Mouse (Mus musculus) heart, postnatal 25 days (tissue): ENCODE results near the gene Sorcs2. TPM values are rescaled to one million over a fixed set of nuclear protein-coding genes. Genes with fewer than 3 reads are reported as not detected.
"Not testable (repeated sequence)": the region's sequence is repeated elsewhere in the genome, so short reads cannot be mapped to it uniquely, and the experiment has no call there.

ENCODE experiments used
- DNase-seq: peaks from one replicate; pipeline ENCODE4 v3.0.0; 2022; ENCODE audit warnings: low spot score
- intact Hi-C: fragments of 180-260 bp; cut with DNase I; formaldehyde crosslinking; loops from one replicate; pipeline ENCODE4 v1.15.1; 2025
- total RNA-seq, 2 experiments: library from RNA; stranded (reverse); gene quantifications; 2 replicates each; pipeline ENCODE4 v1.2.3; 2021

Gene Sorcs2
- total RNA-seq, 2 experiments from 2014 or later: 9.7 to 13.1 TPM

- intact Hi-C loops: loop anchor here (10.0 kb wide), 2 partner anchors 170 to 510 kb away; no protein-coding TSS in a partner anchor
- no peak for DNase-seq
Measured at GRCm38 (mm10) chr5:36394840-36395515, 3.0 kb downstream of the Sorcs2 start.

DNA sequence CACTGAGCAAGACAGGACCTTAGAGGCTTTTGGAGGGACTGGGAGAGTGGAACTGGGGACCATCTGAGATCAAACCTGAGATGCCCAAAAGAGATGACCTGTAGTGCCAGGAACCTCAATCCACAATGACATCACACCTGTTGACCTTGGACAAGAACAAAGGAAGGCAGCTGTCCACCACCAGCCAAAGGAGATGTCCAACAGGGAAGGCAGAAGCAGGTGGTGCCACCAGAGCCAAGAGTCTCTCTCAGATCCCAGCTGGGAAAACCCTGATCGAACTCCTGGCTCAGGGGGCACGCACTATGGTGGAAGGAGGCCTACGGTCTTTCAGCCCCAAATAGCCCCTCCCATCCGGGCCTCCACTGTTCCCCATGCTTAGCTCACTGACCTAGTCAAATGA, 6.2 kb downstream of the Sorcs2 start:
- DNase-seq: no peak
- intact Hi-C loops: loop anchor here (10.0 kb wide), 2 partner anchors 167 to 507 kb away; no protein-coding TSS in a partner anchor

DNA sequence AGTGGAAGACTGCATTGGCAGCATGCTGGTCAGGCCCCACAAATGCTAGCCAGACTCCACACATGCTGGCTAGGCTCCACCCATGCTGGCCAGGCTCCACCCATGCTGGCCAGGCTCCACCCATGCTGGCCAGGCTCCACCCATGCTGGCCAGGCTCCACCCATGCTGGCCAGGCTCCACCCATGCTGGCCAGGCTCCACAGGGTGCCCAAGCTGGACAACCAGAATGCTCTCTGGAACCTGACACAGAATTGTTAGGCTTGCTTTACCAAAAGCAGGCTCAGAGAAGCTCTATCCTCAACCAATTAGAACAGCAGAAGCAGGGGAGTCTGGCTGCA, 7.4 kb downstream of the Sorcs2 start:
- intact Hi-C loops: loop anchor here (10.0 kb wide), 2 partner anchors 166 to 506 kb away; no protein-coding TSS in a partner anchor

DNA sequence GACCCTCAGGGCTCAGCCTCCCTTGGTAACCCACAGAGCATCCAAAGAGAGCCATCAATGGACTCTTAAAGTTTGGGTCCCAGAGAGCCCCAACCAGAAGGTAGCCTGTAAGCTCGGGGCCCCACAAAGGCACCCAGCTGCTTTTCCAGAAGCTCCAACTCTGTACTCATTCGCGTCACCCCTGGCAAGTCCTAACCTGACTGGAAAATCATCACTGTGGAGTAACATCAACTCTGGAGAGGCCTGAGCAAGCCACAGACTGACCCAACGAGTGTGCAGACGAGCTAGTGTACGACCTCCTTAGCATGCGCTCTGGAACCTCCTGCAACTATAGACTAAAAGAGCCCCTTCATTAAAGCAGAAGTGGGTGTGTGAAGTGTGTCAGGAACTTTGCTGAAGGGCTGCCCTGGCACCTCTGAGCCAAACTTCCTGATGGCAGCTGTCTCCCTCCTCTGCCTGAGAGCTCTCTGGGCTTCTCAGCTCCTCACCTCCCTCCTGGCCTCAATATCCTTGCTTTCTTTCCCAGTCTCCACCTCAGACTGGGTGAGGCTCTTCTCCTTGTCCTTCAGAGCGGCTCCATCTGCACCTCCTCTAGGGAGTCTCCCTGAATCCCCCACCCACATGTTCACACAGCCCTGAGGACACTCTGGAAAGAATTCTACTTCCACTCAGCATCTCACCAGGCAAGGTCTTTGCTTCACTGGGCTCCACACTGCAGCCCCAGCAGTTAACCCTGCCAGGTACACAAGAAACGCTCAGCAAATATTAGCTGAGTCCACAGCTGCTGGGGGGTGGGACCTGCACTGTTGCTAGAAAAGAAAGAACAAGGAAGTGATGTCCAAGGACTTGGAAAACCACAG, 8.0 kb downstream of the Sorcs2 start:
- intact Hi-C loops: loop anchor here (10.0 kb wide), 2 partner anchors 165 to 505 kb away; no protein-coding TSS in a partner anchor

More for the DNA sequence above, 7.4 kb downstream of the Sorcs2 start:
- not testable (repeated sequence) for DNase-seq

DNA sequence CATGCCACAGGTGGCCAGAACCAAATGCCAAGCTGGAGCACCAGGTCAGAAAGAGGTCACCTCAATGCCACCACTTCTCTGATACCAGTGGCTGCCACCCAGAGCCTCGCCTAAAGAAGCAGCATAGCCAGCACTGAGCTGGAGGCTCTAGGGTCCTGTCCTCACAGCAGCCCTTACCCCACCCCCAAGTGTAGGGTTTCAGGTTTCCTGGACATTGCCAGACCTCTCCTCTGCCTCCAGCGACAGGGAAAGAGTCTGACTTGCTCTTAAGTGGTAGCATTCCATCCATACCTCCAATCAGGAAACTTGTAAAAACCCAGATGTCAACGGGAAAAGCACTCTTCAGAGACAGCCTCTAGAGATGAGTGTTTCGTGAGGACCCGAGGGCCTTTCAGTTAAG, 12.9 kb downstream of the Sorcs2 start:
- no peak for DNase-seq
- intact Hi-C loops: no loop called here

More for the DNA sequence above, 8.0 kb downstream of the Sorcs2 start:
- DNase-seq: no peak

DNA sequence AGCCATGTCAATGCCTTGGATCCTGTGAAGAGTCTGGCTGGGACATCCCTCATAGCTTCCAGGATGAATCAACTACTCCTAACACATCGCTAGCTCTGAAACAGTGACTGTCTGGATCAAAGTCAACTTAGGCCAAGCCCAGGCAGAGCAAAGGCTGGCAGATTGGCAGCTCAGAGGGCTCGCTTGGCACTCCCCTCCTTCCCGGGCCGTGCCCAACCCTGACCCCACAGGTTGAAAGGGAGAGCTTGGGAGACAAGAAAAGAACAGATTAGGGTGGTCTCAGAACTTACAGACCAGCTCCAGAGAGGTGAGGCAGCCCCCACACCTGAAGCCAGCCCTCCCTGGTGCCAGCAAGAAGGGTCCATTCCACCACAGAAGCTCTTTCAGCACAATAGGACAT, 14.5 kb downstream of the Sorcs2 start:
- DNase-seq: no peak
- intact Hi-C loops: no loop called here

- intact Hi-C loops: no loop called here
- no peak for DNase-seq
Measured at GRCm38 (mm10) chr5:36382721-36383120, 15.2 kb downstream of the Sorcs2 start.

- intact Hi-C loops: no loop called here
- no peak for DNase-seq
Measured at GRCm38 (mm10) chr5:36382134-36382693, 15.7 kb downstream of the Sorcs2 start.

- intact Hi-C loops: no loop called here
- DNase-seq: no peak
Measured at GRCm38 (mm10) chr5:36379938-36380511, 17.9 kb downstream of the Sorcs2 start.

- no peak for DNase-seq
- intact Hi-C loops: no loop called here
Measured at GRCm38 (mm10) chr5:36378370-36378738, 19.6 kb downstream of the Sorcs2 start.

DNA sequence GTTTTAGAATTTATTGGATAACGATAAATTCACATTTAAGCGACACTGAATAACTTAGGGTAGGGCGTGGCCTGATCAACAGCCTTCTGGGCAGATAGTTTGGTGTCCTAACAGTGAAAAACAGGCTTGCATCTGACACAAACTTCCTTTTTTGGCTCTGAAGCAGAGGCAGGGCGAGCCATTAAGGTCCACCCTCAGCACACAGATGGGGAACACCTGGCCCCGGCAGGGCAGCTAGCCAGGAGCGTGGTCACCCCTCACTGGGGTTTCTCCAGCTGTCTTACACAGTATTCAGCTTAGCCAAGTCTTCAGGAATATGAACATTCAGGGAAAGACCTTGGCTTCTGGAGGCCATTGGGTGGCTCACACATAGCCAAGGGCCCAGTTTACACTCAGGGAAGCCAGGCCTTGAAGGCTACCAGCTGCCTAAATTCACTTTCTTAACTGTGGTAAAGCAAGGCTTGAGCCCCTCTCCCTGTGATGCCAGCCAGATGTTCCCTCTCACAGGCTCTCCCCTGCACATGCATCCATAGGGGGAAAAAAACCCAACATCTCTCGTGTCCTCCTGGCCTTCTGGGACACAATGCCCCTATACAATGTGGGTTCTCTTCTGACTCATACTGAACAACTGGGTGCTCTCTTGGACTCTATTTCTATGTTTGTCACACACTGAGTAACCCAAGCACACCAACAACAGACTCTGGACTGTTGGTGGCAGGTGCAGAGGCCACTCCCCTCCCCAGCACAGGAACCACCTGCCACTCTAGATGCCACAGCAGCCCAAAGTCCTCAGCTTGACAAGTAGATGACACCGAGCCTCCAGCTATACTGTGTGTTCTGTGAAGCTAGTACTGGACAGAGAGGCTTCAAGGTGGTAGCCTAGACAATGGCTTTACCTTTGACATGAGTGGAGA, 20.2 kb downstream of the Sorcs2 start:
- peak; percentile 58 for DNase-seq
- intact Hi-C loops: no loop called here

GRCm38 (mm10) chr5:36375886-36376285, 22.1 kb downstream of the Sorcs2 start:
- DNase-seq: no peak
- intact Hi-C loops: no loop called here

- intact Hi-C loops: no loop called here
- no peak for DNase-seq
Measured at GRCm38 (mm10) chr5:36374221-36375050, 23.5 kb downstream of the Sorcs2 start.

DNA sequence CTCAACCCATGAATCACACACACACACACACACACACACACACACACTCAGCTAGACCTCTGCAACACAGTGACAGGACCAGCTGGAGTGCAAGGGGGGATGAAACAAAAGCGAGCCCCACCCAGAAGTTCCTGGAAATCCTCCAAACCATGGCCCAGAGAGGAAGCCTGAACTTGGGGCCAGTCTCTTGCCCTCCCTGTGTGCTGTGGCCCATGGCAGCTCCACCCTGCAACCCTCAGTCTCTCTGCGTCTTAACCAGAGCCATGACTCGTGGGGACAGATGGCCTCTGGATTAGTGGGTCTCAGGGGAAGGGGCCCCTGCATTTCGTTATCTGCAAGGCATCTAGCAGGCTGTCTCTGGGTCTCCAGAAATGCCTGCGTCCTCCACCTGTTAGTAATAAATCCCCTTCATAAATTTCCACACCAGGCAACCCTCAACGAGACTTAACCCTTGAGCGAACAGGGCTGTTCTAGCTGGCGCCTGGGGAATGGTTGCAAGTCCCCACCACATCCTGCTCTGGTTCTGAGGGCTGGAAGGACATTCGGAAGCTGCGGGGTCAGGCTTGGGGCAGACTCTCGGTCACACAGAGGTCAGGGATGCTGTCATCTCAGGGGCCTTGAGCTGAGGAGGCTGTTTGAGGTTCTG, 24.6 kb downstream of the Sorcs2 start:
- intact Hi-C loops: no loop called here
- DNase-seq: no peak

- intact Hi-C loops: no loop called here
- DNase-seq: no peak
Measured at GRCm38 (mm10) chr5:36371731-36372130, 26.2 kb downstream of the Sorcs2 start.

DNA sequence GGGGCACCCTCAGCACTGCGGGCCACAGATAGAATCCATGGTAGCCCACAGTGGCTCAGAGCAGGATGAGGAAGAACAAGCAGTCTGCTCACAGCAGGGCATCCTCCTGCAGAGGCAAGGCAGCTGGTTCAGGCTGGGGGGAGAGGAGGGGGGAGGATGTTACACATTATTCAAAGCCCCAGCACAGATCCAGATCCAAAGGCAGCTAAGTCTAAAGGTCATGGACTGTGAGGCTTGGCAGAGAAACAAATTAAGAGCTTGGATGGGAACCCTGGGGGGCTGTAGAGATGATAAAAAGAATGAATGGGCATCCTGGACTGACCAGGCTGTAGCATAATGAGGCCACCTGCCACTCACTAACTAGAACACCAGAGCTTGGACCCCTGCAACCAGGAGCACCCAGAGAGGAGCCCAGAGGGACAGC, 28.7 kb downstream of the Sorcs2 start:
- intact Hi-C loops: no loop called here
- DNase-seq: no peak

DNA sequence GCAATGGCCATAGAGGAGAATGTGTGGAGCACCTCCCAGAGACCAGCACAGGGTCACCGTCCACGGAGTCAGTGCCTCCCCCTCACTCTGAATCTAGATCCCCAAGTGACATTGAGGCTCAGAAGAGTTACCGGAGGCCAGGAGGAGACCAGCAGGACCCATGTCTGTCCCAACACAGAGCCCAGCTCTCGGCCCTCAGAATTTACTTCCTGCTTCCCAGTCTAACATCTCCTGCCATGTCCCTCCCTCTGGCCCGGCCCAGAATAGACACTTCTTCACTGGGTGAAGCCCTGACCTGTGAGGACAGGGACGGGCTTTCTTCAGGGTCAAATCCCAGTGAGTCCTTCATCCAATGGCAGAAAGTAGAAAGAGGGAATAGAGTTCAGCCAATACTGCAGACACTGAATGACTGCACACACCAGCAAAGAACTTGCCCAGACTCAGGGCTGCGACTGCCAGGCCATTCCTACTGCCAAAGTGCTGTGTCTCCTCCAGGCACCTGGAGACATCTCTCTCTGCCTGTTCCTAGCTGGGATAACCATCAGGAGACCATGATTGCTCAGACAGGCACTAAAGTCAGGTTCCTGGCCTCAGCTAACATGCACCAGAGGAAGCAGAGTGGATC, 29.3 kb downstream of the Sorcs2 start:
- no peak for DNase-seq
- intact Hi-C loops: no loop called here

GRCm38 (mm10) chr5:36367911-36368310, 30.0 kb downstream of the Sorcs2 start:
- no peak for DNase-seq
- intact Hi-C loops: no loop called here
